Mouse (Mus musculus) testis, adult 2 months (tissue): ENCODE data around the gene Fam43a.

Experiments used
- CTCF ChIP-seq: fragments of 200-500 bp; IDR thresholded peaks from 2 replicates; pipeline ENCODE4 v1.5.1; 2012; ENCODE audit warnings: low read depth, mild to moderate bottlenecking, inconsistent platforms, low read length, moderate library complexity; ENCODE audit not compliant: control insufficient read depth, insufficient read depth, insufficient replicate concordance
- POLR2A ChIP-seq: fragments of 200-500 bp; IDR thresholded peaks from 2 replicates; pipeline ENCODE4 v1.6.1; 2012; ENCODE audit warnings: low read depth, mild to moderate bottlenecking, inconsistent platforms, low read length, moderate library complexity; ENCODE audit not compliant: control insufficient read depth

GRCm38 (mm10) chr16:30602684-30603530 is 3.4 kb downstream of the Fam43a start:
- TF ChIP-seq CTCF, result no peak
- no peak for TF ChIP-seq POLR2A
